Mouse (Mus musculus) cerebellum, adult 8-10 months (tissue): ENCODE measurements around the gene Abcc6.
A peak's percentile ranks its signal among the peaks of the same experiment; 100 is the strongest.

ENCODE experiments used
- DNase-seq: peaks from one replicate; pipeline ENCODE4 v3.0.0; 2022

Gene Abcc6

DNA sequence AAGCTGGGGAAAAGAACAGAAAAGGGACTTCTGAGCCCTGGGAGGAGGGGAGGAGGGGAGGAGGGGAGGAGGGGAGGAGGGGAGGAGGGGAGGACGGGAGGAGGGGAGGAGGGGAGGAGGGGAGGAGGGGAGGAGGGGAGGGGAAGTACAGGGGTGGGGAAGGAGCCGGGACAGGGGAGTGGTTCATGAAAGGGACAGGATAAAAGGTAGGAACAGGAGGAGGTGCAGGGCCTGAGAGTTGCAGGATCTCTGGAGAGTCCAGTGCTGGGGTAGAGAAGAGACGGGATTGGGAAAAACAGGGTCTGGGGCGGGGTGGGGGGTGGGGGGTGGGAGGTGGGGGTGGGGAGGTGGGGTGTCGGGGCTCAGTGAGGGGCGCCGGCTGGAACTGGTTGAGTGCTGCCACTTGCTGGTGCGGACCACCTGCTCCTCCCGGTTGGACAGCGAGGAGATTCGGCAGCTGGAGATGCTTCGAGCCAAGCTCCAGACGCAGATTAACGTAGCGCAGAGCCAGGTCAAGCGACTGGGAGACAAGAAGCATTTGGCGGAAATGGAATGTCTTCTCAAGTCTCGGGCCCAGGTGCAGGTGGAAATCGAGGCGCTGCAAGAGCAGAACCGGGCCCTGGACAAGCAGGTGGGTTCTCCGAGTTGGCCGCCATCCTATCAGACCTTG is 101.3 kb downstream of the Abcc6 start:
- no peak for DNase-seq

GRCm38 (mm10) chr7:45924429-45924816 is 105.7 kb downstream of the Abcc6 start:
- no peak for DNase-seq

GRCm38 (mm10) chr7:45923762-45924428 is 106.2 kb downstream of the Abcc6 start, which contains the start of gene Ccdc114:
TSS of gene Ccdc114 (plus strand) at chr7:45924072.
- DNase-seq: no peak

DNA sequence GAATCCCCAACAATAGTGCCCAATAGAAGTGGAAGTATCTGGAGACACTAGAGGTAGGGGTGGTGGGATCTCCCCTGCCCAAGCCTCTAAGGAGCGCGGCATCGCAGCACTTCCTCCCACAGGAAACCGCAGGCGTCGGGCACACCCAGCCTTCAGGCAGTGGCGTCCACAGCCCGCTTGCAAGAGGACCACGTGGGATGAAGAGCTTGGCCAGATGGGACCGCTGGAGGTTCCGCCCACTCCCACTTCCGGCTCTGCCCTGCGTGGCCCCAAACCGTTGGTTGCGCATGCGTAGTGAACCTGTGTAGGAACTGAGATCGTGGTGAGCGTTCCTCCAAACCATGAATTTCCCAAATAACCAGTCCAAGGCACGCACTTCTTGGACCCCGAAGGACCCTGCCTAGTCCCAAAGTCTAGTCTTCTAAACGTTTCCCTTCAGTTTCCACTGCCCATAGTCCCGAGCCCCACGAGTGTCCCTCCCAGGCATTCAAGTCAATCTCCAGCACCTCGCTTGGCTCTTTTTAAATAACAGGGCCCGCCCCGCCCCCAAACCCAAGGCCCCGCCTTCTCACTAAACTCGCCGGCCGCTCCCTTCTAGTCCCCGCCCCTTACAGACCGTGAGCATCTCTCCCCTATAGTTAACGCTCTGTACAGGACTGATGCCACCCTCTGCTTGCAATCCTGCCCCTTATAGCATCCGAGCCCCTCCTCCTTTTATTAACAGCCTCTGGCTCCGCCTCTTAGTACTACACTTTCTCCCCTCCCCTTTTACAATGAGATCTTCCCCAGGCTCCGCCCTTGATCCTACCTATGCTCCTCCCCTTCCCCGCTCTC is 107.0 kb downstream of the Abcc6 start:
- peak; percentile 78 for DNase-seq

GRCm38 (mm10) chr7:45921950-45922600 is 108.0 kb downstream of the Abcc6 start:
- no peak for DNase-seq

DNA sequence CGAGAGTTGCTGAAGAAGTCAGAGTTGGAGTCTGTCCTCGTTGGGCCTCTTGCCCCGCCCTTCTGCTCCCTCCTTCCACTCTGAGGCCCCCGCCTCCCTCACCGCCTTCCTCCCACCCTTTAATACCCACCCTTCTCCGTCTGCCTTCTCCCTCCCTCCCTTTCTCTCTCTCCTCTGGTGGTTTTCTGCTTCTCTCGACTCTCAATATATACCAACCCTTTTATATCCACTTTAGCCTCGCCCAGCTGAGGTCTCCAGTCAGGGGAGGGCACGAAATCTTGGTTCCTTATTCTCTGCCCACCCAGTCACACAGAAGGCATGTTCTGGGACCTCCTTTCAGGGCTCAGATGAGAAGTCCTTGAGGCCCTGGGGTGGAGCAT is 108.9 kb downstream of the Abcc6 start, which contains the start of gene Emp3:
TSS of gene Emp3 (minus strand) at position 163 of the 380 bp plus-strand sequence.
- DNase-seq: no peak

GRCm38 (mm10) chr7:45920583-45921241 is 109.4 kb downstream of the Abcc6 start:
- no peak for DNase-seq

DNA sequence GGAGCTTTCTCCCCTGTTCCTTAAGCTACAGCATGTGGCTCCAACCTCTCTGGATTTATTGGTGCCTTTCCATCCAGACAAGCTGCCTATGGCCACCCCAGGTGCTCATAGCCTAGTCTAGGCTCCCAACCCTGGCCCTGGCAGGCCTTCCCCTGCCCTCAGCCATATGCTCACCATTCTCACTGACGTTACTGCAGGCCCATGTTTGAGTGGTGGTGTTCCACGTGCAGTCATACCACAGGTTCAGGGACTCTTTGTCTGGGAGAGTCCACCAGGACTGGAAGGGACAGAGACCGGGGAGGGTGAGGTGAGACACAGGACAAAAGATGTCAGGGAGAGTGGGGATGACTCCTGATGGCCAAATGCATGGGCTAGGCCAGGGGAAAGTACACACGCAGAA is 110.3 kb downstream of the Abcc6 start:
- DNase-seq: no peak

GRCm38 (mm10) chr7:45919083-45919671 is 110.9 kb downstream of the Abcc6 start:
- no peak for DNase-seq

- no peak for DNase-seq
Measured at GRCm38 (mm10) chr7:45917926-45918325, 112.2 kb downstream of the Abcc6 start.
